Mouse (Mus musculus) left cerebral cortex, adult 9 months (tissue): ENCODE measurements around the gene Arid4a.
A peak's percentile ranks its signal among the peaks of the same experiment; 100 is the strongest.

Experiments used
- DNase-seq, 2 experiments: peaks; one replicate each; pipeline ENCODE4 v3.0.0; 2022; ENCODE audit warnings: low spot score in 2 of 2

Gene Arid4a

DNA sequence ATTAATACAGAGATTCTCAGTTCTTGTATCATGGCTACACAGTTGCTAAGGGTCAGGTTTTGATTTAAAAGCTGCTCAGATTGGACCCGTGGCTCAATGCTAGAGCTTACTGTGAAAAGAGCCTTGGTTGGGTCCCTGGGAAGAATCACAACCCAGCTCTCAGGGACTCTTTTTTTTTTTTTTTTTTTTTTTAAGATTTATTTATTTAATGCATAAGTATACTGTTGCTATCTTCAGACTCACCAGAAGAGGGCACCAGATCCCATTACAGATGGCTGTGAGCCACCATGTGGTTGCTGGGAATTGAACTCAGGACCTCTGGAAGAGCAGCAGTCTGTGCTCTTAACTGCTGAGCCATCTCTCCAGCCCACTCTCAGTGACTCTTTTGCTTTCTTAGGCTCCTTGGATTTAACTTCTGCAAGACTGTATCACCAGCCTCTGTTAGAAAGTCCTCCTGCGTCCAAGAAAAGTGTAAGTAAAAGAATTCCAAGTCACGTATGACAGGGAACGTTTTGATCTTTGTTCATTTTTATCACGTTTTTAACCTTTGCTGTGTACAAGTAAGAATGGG, 123.6 kb downstream of the Arid4a start:
- no peak for DNase-seq

DNA sequence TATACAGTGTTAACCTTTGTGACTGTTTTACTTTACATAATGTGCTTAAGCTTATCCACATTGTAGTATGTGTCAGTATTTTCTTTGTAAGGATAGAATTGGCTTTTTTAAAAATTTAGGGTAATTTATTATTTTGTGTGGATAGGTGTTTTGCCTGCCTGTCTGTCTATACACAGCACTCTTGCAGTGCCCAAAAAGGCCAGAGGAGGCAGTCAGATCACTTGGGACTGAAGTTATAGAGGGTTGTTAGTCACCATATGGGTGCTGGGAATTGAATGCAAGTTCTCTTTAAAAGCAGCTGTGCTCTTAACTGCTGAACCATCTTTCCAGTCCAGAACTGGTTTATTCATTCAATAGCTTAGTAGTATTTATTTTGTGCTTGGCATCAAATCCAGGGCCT, 125.4 kb downstream of the Arid4a start:
- no peak for DNase-seq

- peak in 1 of 2 experiments; percentile 40 for DNase-seq
These were observed 131.9 kb downstream of the Arid4a start for GRCm38 (mm10) chr12:71147641-71148040.
